Mouse (Mus musculus) hindbrain, embryonic 16.5 days (tissue): Measurements from ENCODE around the gene Gadd45b. TPM values are rescaled to one million over a fixed set of nuclear protein-coding genes. Genes with fewer than 3 reads are reported as not detected.

Source experiments
- ATAC-seq: fragments of 200-750 bp; cut with Nextera tagmentation; 2 replicates; pipeline ENCODE4 v1.8.0; 2017; ENCODE audit warnings: moderate TSS enrichment, moderate library complexity
- H3K27ac ChIP-seq: fragments of 300-500 bp; sonication (generic); 2 replicates; pipeline ENCODE4 v1.5.1; 2014; ENCODE audit warnings: low read depth, mild to moderate bottlenecking, control low read depth, low read length, moderate library complexity
- H3K27me3 ChIP-seq: fragments of 300-500 bp; sonication (generic); replicated peaks from 2 replicates; pipeline ENCODE4 v1.6.1; 2014; ENCODE audit warnings: low read length; ENCODE audit not compliant: control insufficient read depth, insufficient read depth
- H3K36me3 ChIP-seq: fragments of 300-500 bp; sonication (generic); 2 replicates; pipeline ENCODE4 v1.6.1; 2014; ENCODE audit warnings: mild to moderate bottlenecking, low read length, moderate library complexity, mixed read lengths; ENCODE audit not compliant: control insufficient read depth, insufficient read depth
- H3K4me1 ChIP-seq: fragments of 300-500 bp; sonication (generic); 2 replicates; pipeline ENCODE4 v1.6.1; 2014; ENCODE audit warnings: low read depth, low read length; ENCODE audit not compliant: control insufficient read depth, insufficient read depth
- H3K4me2 ChIP-seq: fragments of 300-500 bp; sonication (generic); 2 replicates; pipeline ENCODE4 v1.6.1; 2014; ENCODE audit warnings: mild to moderate bottlenecking, low read length, control low read depth, moderate library complexity
- H3K4me3 ChIP-seq: fragments of 300-500 bp; sonication (generic); 2 replicates; pipeline ENCODE4 v1.5.1; 2014; ENCODE audit warnings: mild to moderate bottlenecking, low read length, control low read depth, moderate library complexity
- H3K9ac ChIP-seq: fragments of 300-500 bp; sonication (generic); 2 replicates; pipeline ENCODE4 v1.6.1; 2014; ENCODE audit warnings: low read depth, mild to moderate bottlenecking, control low read depth, low read length, moderate library complexity
- H3K9me3 ChIP-seq: fragments of 300-500 bp; sonication (generic); 2 replicates; pipeline ENCODE4 v1.6.1; 2014; ENCODE audit warnings: mild to moderate bottlenecking, low read length, moderate library complexity; ENCODE audit not compliant: control insufficient read depth
- WGBS: fragments of 180-500 bp; shearing (Covaris S2); extraction: QIAGEN DNeasy Blood & Tissue Kit; methylation state at CpG from one replicate; pipeline ENCODE4 v1.1.7; 2014; 5-methylcytosine and 5-hydroxymethylcytosine counted together
- polyA plus RNA-seq: library from polyadenylated mRNA; unstranded; fragments of >200 nt; fragmentation: Nextera tagmentation; extraction: Ambion mirVana; gene quantifications from 2 replicates; pipeline ENCODE4 v1.2.1, GENCODE M21; 2015

Gadd45b gene
- polyA plus RNA-seq, 1 experiment from 2014 or later: 8.0 TPM

DNA sequence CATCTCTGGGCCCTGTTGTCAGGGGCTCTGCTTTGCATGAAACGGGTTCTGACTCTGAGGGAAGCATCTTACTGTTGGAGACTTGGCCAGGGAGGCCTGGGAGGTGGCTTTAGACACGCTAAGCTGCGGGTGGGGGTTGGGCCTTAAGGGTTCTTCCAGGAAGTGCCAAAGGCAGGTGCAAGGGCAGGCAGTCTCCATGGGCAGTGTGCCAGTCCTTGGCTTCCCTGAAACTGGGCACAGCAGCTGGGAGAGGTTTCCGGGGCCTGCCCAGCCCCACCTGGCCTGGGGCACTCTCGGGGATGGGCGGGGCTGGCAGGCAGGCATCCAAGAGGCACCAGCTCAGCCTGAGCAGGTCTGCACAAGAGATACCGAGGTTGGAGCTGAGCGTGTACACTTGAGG, 7.8 kb downstream of the Gadd45b start:
- H3K4me3 ChIP-seq: no peak overlapping the region
- no peak for ATAC-seq
- no peak overlapping the region for H3K4me2 ChIP-seq
- H3K9ac ChIP-seq: 0 out of 2 replicates have a peak overlapping the region, but pooled peaks have one; percentile 21
- no peak overlapping the region; the same call in 1 of the 2 replicates for H3K27ac ChIP-seq
- H3K36me3 ChIP-seq: no peaks in the 10 kb centered on the region
- 18% methylated on average over 8 of the region's 8 CpGs for WGBS
- H3K27me3 ChIP-seq: peaks cover 15% of the 10 kb centered on the region
- H3K4me1 ChIP-seq: peaks cover 49% of the 10 kb centered on the region
- no peaks in the 10 kb centered on the region for H3K9me3 ChIP-seq

DNA sequence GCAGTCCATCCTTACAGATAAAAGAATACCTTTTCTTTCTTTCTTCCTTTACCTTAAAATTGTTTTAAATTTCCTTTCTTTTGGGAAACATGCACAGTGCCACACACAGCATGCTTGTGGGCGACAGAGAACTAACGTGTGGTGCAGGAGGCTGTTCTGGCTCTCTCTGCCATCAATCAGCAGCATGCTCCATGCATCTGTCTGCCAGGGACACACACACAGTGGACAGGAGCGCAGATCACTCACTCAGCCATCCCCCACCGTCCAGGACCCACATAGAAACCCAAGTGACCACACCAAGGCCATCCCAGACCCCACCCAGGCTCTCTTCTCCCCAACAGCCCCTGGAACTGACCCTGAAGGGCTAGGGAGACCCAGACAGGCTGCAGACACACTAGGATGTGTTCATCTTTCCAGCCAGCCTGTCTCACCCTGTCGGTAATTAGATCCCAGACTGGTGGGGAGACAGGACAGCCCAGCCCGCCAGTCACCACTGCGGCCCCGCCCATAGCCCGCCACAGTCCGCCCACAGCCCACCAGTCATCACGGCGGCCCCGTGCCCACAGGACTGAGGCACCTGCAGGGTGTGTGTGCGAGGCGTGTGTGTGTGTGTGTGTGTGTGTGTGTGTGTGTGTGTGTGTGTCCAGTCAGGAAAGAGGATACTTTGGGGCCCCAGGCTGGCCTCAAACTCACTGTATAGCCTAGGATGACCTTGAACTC, 9.1 kb downstream of the Gadd45b start:
- H3K27me3 ChIP-seq: peaks cover 10% of the 10 kb centered on the region
- peak; percentile 27 for ATAC-seq
- H3K27ac ChIP-seq: peak overlapping the region; percentile 73
- no peaks in the 10 kb centered on the region for H3K36me3 ChIP-seq
- H3K9me3 ChIP-seq: no peaks in the 10 kb centered on the region
- WGBS: 9% methylated on average over 15 of the region's 15 CpGs
- H3K4me1 ChIP-seq: peaks cover 39% of the 10 kb centered on the region
- H3K9ac ChIP-seq: peak overlapping the region; percentile 49
- peak overlapping the region; percentile 66 for H3K4me2 ChIP-seq
- H3K4me3 ChIP-seq: peak overlapping the region; percentile 35

DNA sequence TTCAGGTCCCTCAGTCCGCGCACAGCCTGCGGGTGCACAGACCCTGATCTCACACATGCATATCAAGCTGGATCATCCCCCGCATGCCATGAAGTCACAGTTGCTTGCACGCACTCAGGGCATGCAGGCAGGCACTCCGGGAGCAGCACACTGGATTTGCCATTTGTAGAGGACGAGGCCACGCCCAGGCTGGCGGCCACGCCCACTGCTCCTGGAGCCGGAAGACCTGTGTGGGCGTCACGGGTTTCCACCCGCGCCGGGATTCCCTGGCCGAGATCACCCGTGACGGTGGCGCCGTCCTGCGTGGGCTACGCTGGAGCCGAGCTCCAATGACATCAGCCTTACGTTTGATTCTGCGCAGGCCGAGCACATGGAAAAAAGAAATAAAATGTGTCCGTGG, 9.8 kb downstream of the Gadd45b start:
- Histone ChIP-seq H3K9me3 (no peaks in the 10 kb centered on the region), H3K4me1 (peaks cover 39% of the 10 kb centered on the region), H3K27ac (peak overlapping the region; percentile 73), H3K27me3 (peaks cover 6% of the 10 kb centered on the region), H3K36me3 (no peaks in the 10 kb centered on the region), H3K4me2 (peak overlapping the region; percentile 66), H3K4me3 (peak overlapping the region; percentile 35), H3K9ac (peak overlapping the region; percentile 49)
- peak; percentile 65 for ATAC-seq
- 3% methylated on average over 28 of the region's 28 CpGs for WGBS

DNA sequence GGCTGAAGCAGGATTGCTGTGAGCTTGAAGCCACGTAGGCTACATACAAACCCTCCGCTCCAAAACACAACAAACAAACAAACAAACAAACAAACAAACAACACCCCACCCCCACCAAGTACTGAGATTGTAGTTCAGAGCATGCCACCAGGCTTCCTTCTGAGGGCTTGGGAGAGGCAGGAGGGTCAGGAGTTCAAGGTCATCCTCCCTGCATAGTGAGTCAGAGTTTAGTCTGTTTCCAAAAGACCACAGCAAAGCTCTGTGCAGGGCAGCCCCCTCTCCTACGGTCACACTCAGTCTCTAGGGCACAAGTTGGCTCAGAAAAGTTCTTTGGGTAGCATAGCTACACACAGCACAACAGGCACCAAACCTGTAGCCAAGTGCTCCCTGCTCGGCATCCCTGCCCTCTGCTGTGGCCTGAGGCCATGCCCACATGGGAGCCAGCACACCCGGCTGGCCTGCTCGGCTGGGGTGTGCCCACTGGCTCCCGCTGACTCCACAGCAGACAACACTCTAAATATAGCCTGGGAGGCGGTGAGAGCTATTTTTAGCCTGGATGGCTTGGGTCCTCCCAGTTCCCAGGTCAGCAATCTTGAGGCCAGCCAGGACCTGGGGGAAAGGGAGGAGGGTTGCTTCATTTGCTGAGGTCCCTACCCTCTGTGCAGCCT, 10.6 kb downstream of the Gadd45b start:
- no peak for ATAC-seq
- WGBS: 33% methylated on average over 8 of the region's 8 CpGs
- Histone ChIP-seq H3K4me2 (peak overlapping the region; percentile 66), H3K4me1 (peaks cover 38% of the 10 kb centered on the region), H3K36me3 (no peaks in the 10 kb centered on the region), H3K9me3 (no peaks in the 10 kb centered on the region), H3K27ac (peak overlapping the region; percentile 52), H3K4me3 (peak overlapping the region; percentile 35), H3K9ac (peak overlapping the region; percentile 49; the same call in 1 of the 2 replicates), H3K27me3 (peaks cover 4% of the 10 kb centered on the region; the same call in 1 of the 2 replicates)

DNA sequence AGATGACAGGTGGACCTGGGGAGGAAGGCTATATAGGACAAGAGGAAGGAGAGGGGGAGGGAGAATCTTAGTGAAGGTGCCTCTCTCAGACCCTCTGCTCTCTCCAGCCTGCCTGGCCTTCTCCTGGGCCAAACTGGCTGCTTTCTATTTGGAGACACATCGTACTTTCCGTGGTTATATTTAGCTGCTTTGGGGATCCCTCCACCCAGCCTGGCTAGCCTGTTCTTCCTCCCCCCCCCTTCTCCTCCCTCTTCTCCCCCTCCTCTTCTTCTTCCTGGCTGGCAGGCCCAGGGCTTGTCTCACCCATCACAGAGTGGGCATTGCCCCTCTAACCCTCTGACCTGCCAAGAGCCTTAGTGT, 11.1 kb downstream of the Gadd45b start:
- ATAC-seq: no peak
- no peak overlapping the region for H3K27ac ChIP-seq
- H3K4me2 ChIP-seq: no peak overlapping the region
- no peaks in the 10 kb centered on the region for H3K36me3 ChIP-seq
- no peaks in the 10 kb centered on the region for H3K9me3 ChIP-seq
- no peak overlapping the region for H3K4me3 ChIP-seq
- H3K27me3 ChIP-seq: peaks cover 4% of the 10 kb centered on the region; the same call in 1 of the 2 replicates
- 72% methylated on average over 2 of the region's 2 CpGs for WGBS
- H3K9ac ChIP-seq: no peak overlapping the region
- peaks cover 33% of the 10 kb centered on the region for H3K4me1 ChIP-seq

DNA sequence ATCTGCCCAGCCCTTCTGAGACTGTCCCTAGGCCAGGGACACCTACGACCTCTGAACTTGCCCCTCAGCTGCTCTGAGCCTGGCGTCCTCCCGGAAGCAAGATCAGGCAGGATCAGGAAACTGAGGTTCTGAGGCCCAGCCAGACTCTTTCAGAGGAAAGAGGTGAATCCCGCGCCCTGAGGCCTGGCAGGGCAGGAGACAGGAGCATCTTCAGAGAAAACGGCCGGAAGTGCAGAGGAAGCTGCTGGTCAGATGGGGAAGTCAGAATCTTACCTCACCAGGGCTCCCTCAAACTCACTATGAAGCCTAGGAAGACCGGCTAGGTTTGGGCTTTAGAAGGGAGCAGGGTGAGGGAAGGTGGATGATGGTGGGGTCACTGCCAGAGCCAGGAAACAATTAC, 13.0 kb downstream of the Gadd45b start:
- no peak overlapping the region for H3K4me3 ChIP-seq
- WGBS: 72% methylated on average over 8 of the region's 8 CpGs
- H3K9me3 ChIP-seq: no peaks in the 10 kb centered on the region
- no peak for ATAC-seq
- H3K36me3 ChIP-seq: no peaks in the 10 kb centered on the region
- no peak overlapping the region for H3K4me2 ChIP-seq
- H3K9ac ChIP-seq: no peak overlapping the region
- no peak overlapping the region for H3K27ac ChIP-seq
- H3K4me1 ChIP-seq: peaks cover 18% of the 10 kb centered on the region
- H3K27me3 ChIP-seq: peaks cover 2% of the 10 kb centered on the region; the same call in 1 of the 2 replicates

DNA sequence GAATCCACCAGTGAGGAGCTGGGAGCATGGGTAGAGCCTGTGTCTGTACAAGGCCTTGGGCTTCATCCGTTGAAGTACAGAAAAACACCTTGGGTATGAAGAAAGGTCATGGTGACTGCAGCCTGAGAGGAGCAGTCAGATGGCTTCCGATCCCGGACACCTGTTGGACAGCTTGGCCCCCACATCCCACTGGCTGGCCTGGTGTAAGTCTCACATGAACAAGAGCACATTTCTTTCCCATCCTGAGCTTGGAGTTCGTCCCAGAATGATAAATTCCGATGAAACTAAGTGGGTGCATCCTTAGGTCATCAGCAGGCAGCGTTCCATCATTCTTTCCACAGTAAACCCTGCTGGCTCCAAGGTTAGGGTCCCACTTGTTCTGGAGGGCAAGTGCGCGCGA, 13.8 kb downstream of the Gadd45b start:
- no peaks in the 10 kb centered on the region for H3K9me3 ChIP-seq
- H3K36me3 ChIP-seq: no peaks in the 10 kb centered on the region
- peaks cover 18% of the 10 kb centered on the region for H3K4me1 ChIP-seq
- ATAC-seq: no peak
- H3K4me2 ChIP-seq: no peak overlapping the region
- no peak overlapping the region for H3K27ac ChIP-seq
- no peaks in the 10 kb centered on the region for H3K27me3 ChIP-seq
- WGBS: 82% methylated on average over 9 of the region's 9 CpGs
- H3K4me3 ChIP-seq: no peak overlapping the region
- H3K9ac ChIP-seq: no peak overlapping the region

DNA sequence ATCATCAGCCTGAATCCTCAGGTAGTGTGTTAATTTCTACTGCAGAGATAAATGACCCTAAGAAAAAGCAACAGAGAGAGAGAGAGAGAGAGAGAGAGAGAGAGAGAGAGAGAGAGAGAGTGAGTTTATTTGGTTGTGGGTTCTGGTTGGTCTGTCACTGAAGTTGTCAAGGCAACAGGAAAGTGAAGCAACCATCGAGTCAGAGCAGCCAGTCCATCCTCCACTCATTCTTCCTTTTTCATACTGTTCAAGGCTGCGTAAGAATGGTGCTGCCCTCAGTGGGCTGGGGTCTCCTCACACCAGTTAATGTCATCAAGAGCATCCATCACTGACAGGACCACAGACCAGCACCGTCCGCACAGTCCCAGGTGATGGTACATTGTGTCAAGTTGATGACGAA, 14.4 kb downstream of the Gadd45b start:
- no peaks in the 10 kb centered on the region for H3K27me3 ChIP-seq
- no peaks in the 10 kb centered on the region for H3K36me3 ChIP-seq
- no peak overlapping the region for H3K9ac ChIP-seq
- no peak overlapping the region for H3K27ac ChIP-seq
- H3K4me3 ChIP-seq: no peak overlapping the region
- ATAC-seq: no peak
- no peaks in the 10 kb centered on the region for H3K9me3 ChIP-seq
- WGBS: 76% methylated on average over 5 of the region's 5 CpGs
- peaks cover 12% of the 10 kb centered on the region for H3K4me1 ChIP-seq
- no peak overlapping the region for H3K4me2 ChIP-seq

DNA sequence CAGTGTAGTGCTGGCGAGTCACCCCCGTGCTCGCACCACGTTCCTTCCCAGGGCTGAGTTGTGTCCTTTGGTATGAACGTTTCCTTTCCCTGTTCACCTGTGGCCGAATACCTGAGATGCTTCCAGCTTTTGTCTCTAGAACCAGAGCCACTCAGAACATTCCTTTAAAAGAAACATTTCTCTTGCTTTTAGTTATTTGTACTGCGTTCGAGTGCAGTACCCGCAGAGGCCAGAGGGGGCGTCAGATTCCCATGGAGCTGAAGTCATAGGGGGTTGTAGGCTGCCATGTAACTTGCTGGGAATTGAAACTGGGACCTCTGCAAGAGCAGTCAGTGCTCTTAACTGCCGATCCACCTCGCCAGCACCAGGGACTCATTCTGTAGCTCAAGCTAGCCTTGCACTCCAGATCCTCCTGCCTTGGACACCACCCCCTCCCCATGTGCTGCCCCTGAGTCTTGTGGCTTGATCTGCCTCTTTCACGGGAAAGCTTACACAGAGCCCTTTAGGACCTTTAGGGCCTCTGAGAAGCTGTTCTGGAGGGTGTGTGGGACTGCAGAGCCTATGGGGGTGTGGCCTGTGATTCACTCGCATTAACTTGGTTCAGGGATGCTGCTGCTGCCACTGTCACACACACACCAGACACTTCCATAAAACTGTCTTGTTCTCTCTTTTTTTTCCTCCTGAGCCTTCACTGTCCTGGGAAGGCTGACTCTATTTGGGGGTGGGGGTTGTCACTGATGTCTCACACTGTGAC, 17.0 kb downstream of the Gadd45b start:
- no peaks in the 10 kb centered on the region for H3K27me3 ChIP-seq
- no peak overlapping the region for H3K27ac ChIP-seq
- no peaks in the 10 kb centered on the region for H3K36me3 ChIP-seq
- no peak overlapping the region for H3K4me2 ChIP-seq
- no peaks in the 10 kb centered on the region for H3K4me1 ChIP-seq
- no peaks in the 10 kb centered on the region for H3K9me3 ChIP-seq
- no peak overlapping the region for H3K9ac ChIP-seq
- WGBS: 68% methylated on average over 14 of the region's 14 CpGs
- no peak overlapping the region for H3K4me3 ChIP-seq
- no peak for ATAC-seq
